Mouse (Mus musculus): ENCODE data around the gene E2f2. TPM values are rescaled to one million over a fixed set of nuclear protein-coding genes. Genes with fewer than 3 reads are reported as not detected.

Gene E2f2
- polyA plus RNA-seq, 1 experiment from 2014 or later: 63.4 TPM

GRCm38 (mm10) chr4:136135874-136136728 lies 36.1 kb upstream of the E2f2 start:
- H3K4me2 ChIP-seq: peak overlapping the region; percentile 64; the same call in 1 of the 2 replicates

GRCm38 (mm10) chr4:136139326-136140110 lies 32.7 kb upstream of the E2f2 start:
- 56% methylated on average over 17 of the region's 17 CpGs for WGBS (ENCODE audit: insufficient replicate concordance)
- Histone ChIP-seq H3K4me2 (peak overlapping the region; percentile 50), H3K9me3 (replicated peaks) (no peaks in the 10 kb centered on the region), H3K36me3 (no peaks in the 10 kb centered on the region), H3K4me1 (peaks cover 70% of the 10 kb centered on the region), H3K9ac (no peak overlapping the region), H3K27ac (peak overlapping the region; percentile 39; the same call in 1 of the 2 replicates), H3K4me3 (peak overlapping the region; percentile 16; the same call in 1 of the 2 replicates), H3K27me3 (replicated peaks) (peaks cover 100% of the 10 kb centered on the region)
- ATAC-seq: no peak

More at GRCm38 (mm10) chr4:136135874-136136728, 36.1 kb upstream of the E2f2 start:
- Histone ChIP-seq H3K36me3 (no peaks in the 10 kb centered on the region), H3K9ac (no peak overlapping the region), H3K4me1 (peaks cover 40% of the 10 kb centered on the region), H3K27ac (peak overlapping the region; percentile 71; the same call in 1 of the 2 replicates), H3K27me3 (replicated peaks) (peaks cover 96% of the 10 kb centered on the region), H3K4me3 (no peak overlapping the region), H3K9me3 (replicated peaks) (no peaks in the 10 kb centered on the region)
- 43% methylated on average over 9 of the region's 9 CpGs for WGBS (ENCODE audit: insufficient replicate concordance)
- ATAC-seq: no peak

- no peaks in the 10 kb centered on the region for H3K36me3 ChIP-seq
- H3K4me2 ChIP-seq: peak overlapping the region; percentile 50
- H3K4me3 ChIP-seq: peak overlapping the region; percentile 16
- H3K9me3 ChIP-seq (replicated peaks): no peaks in the 10 kb centered on the region
- H3K27me3 ChIP-seq (replicated peaks): peaks cover 100% of the 10 kb centered on the region
- 12% methylated on average over 31 of the region's 31 CpGs for WGBS (ENCODE audit: insufficient replicate concordance)
- peak overlapping the region; percentile 77 for H3K27ac ChIP-seq
- peak; percentile 70 for ATAC-seq
- H3K4me1 ChIP-seq: peaks cover 71% of the 10 kb centered on the region
- no peak overlapping the region; the same call in 1 of the 2 replicates for H3K9ac ChIP-seq
Observed at GRCm38 (mm10) chr4:136140327-136141250, 31.6 kb upstream of the E2f2 start.

GRCm38 (mm10) chr4:136142267-136143192 lies 29.7 kb upstream of the E2f2 start:
- Histone ChIP-seq H3K4me3 (no peak overlapping the region), H3K4me1 (peaks cover 79% of the 10 kb centered on the region), H3K36me3 (no peaks in the 10 kb centered on the region), H3K4me2 (peak overlapping the region; percentile 60), H3K27me3 (replicated peaks) (peaks cover 100% of the 10 kb centered on the region), H3K27ac (peak overlapping the region; percentile 67; the same call in 1 of the 2 replicates), H3K9ac (no peak overlapping the region), H3K9me3 (replicated peaks) (no peaks in the 10 kb centered on the region)
- 28% methylated on average over 17 of the region's 17 CpGs for WGBS (ENCODE audit: insufficient replicate concordance)
- ATAC-seq: no peak

GRCm38 (mm10) chr4:136143193-136143976 lies 28.8 kb upstream of the E2f2 start, which contains the start of gene Id3:
Gene Id3, plus strand, starts transcription at chr4:136143497.
- Histone ChIP-seq H3K27me3 (replicated peaks) (peaks cover 100% of the 10 kb centered on the region), H3K9ac (peak within 1 kb of the TSS; percentile 58), H3K4me2 (peak within 1 kb of the TSS; percentile 60), H3K27ac (peak within 1 kb of the TSS; percentile 79), H3K9me3 (replicated peaks) (no peaks in the 10 kb centered on the region), H3K4me1 (peaks cover 88% of the 10 kb centered on the region), H3K4me3 (peak within 1 kb of the TSS; percentile 58), H3K36me3 (no peaks in the 10 kb centered on the region)
- peak; percentile 76 for ATAC-seq
- WGBS (ENCODE audit: insufficient replicate concordance): under 1% methylated on average over 39 of the region's 39 CpGs

- Histone ChIP-seq H3K4me1 (peaks cover 83% of the 10 kb centered on the region), H3K36me3 (no peaks in the 10 kb centered on the region), H3K9me3 (replicated peaks) (no peaks in the 10 kb centered on the region), H3K9ac (peak overlapping the region; percentile 58), H3K27me3 (replicated peaks) (peaks cover 100% of the 10 kb centered on the region), H3K27ac (peak overlapping the region; percentile 79), H3K4me2 (peak overlapping the region; percentile 60), H3K4me3 (peak overlapping the region; percentile 58)
- 0 out of 2 replicates have a peak, but pooled peaks have one; percentile 13 for ATAC-seq
- under 1% methylated on average over 50 of the region's 50 CpGs for WGBS (ENCODE audit: insufficient replicate concordance)
Observed at GRCm38 (mm10) chr4:136144126-136144926, 27.9 kb upstream of the E2f2 start.

GRCm38 (mm10) chr4:136144927-136145292 lies 27.3 kb upstream of the E2f2 start:
- H3K27ac ChIP-seq: peak overlapping the region; percentile 79
- 1% methylated on average over 11 of the region's 11 CpGs for WGBS (ENCODE audit: insufficient replicate concordance)

GRCm38 (mm10) chr4:136145362-136145885 lies 26.8 kb upstream of the E2f2 start:
- no peaks in the 10 kb centered on the region for H3K36me3 ChIP-seq
- ATAC-seq: no peak
- peaks cover 72% of the 10 kb centered on the region for H3K4me1 ChIP-seq
- peak overlapping the region; percentile 60 for H3K4me2 ChIP-seq
- peak overlapping the region; percentile 58; the same call in 1 of the 2 replicates for H3K9ac ChIP-seq
- H3K4me3 ChIP-seq: peak overlapping the region; percentile 58
- no peaks in the 10 kb centered on the region for H3K9me3 ChIP-seq (replicated peaks)
- 31% methylated on average over 11 of the region's 11 CpGs for WGBS (ENCODE audit: insufficient replicate concordance)
- H3K27ac ChIP-seq: peak overlapping the region; percentile 79
- H3K27me3 ChIP-seq (replicated peaks): peaks cover 92% of the 10 kb centered on the region

More at GRCm38 (mm10) chr4:136144927-136145292, 27.3 kb upstream of the E2f2 start:
- no peak for ATAC-seq
- peak overlapping the region; percentile 58 for H3K4me3 ChIP-seq
- peak overlapping the region; percentile 58 for H3K9ac ChIP-seq
- no peaks in the 10 kb centered on the region for H3K9me3 ChIP-seq (replicated peaks)
- H3K27me3 ChIP-seq (replicated peaks): peaks cover 96% of the 10 kb centered on the region
- H3K4me1 ChIP-seq: peaks cover 78% of the 10 kb centered on the region
- no peaks in the 10 kb centered on the region for H3K36me3 ChIP-seq
- peak overlapping the region; percentile 60 for H3K4me2 ChIP-seq
